Mouse (Mus musculus): ENCODE measurements around the gene Gatd1. TPM values are rescaled to one million over a fixed set of nuclear protein-coding genes. Genes with fewer than 3 reads are reported as not detected.

Gatd1 gene
- polyA plus RNA-seq, 1 experiment from 2014 or later: 41.7 TPM

DNA sequence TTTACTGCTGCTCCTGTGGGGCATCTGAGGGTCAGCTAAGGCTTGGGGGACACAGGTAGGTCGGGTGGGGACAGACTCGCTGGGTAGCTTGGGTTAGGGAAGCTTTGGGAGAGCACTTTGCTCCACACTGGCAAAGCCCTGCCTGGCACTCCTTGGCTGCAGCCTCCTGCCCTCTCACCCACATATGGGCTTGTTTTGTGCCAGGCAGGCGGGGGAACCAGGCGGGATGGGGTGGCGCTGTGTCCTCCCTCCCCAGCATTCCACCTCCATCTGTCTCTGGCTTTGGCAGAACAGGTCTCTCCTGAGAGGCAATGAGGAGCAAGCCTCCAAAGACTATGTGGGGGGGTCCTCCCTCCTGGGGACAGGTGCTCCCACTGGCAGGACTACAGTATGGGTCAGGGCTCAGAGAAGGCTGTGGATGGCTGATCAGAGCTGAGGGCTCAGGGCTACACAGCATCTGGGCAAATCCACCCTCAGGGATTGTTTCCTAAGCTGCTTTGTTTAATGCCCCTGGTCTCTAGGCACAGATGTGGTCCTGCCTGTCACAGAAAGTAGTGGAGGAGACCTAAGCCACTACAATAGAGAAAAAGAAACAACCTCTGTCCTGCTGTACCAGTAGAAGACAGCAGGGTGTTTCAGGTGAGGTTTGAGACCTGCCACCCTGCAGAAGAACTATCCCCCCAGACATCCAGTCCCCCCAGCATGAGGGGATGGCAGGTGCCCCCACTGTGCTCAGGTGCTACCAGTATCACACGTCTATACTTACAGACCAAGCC is 19.0 kb upstream of the Gatd1 start:
- 86% methylated on average over 6 of the region's 6 CpGs for WGBS
- DNase-seq (ENCODE audit: low spot score) (no peak), ATAC-seq (no peak)
- Histone ChIP-seq H3K4me3 (ENCODE audit: low read depth, low read length) (no peak overlapping the region), H3K9me3 (replicated peaks; ENCODE audit: control insufficient read depth, low read length) (no peaks in the 10 kb centered on the region), H3K27me3 (replicated peaks; ENCODE audit: control insufficient read depth, insufficient read depth, low read length) (no peaks in the 10 kb centered on the region), H3K4me1 (ENCODE audit: control insufficient read depth, insufficient read depth, low read length) (peaks cover 24% of the 10 kb centered on the region), H3K36me3 (ENCODE audit: control insufficient read depth, insufficient read depth, low read length) (peaks cover 35% of the 10 kb centered on the region), H3K4me2 (ENCODE audit: low read length) (peak overlapping the region; percentile 96), H3K27ac (ENCODE audit: low read depth, low read length) (0 out of 2 replicates have a peak overlapping the region, but pooled peaks have one; percentile 1), H3K9ac (ENCODE audit: low read length) (0 out of 2 replicates have a peak overlapping the region, but pooled peaks have one; percentile 21)

- Histone ChIP-seq H3K9me3 (replicated peaks; ENCODE audit: control insufficient read depth, low read length) (no peaks in the 10 kb centered on the region), H3K4me2 (ENCODE audit: low read length) (no peak overlapping the region), H3K27ac (ENCODE audit: low read depth, low read length) (no peak overlapping the region), H3K27me3 (replicated peaks; ENCODE audit: control insufficient read depth, insufficient read depth, low read length) (no peaks in the 10 kb centered on the region), H3K4me1 (ENCODE audit: control insufficient read depth, insufficient read depth, low read length) (peaks cover 24% of the 10 kb centered on the region), H3K4me3 (ENCODE audit: low read depth, low read length) (no peak overlapping the region), H3K9ac (ENCODE audit: low read length) (no peak overlapping the region), H3K36me3 (ENCODE audit: control insufficient read depth, insufficient read depth, low read length) (peaks cover 40% of the 10 kb centered on the region)
- ATAC-seq (no peak), DNase-seq (ENCODE audit: low spot score) (no peak)
- 88% methylated on average over 8 of the region's 8 CpGs for WGBS
Observed at GRCm38 (mm10) chr7:141432186-141432611, 18.3 kb upstream of the Gatd1 start.

- peaks cover 24% of the 10 kb centered on the region for H3K4me1 ChIP-seq (ENCODE audit: control insufficient read depth, insufficient read depth, low read length)
- no peaks in the 10 kb centered on the region for H3K27me3 ChIP-seq (replicated peaks; ENCODE audit: control insufficient read depth, insufficient read depth, low read length)
- WGBS: 93% methylated on average over 17 of the region's 19 CpGs
- H3K4me3 ChIP-seq (ENCODE audit: low read depth, low read length): no peak overlapping the region
- no peak overlapping the region for H3K4me2 ChIP-seq (ENCODE audit: low read length)
- no peak for DNase-seq (ENCODE audit: low spot score)
- ATAC-seq: no peak
- H3K9me3 ChIP-seq (replicated peaks; ENCODE audit: control insufficient read depth, low read length): no peaks in the 10 kb centered on the region
- H3K36me3 ChIP-seq (ENCODE audit: control insufficient read depth, insufficient read depth, low read length): peaks cover 45% of the 10 kb centered on the region
- no peak overlapping the region for H3K27ac ChIP-seq (ENCODE audit: low read depth, low read length)
- H3K9ac ChIP-seq (ENCODE audit: low read length): no peak overlapping the region
Observed at GRCm38 (mm10) chr7:141431434-141432185, 17.7 kb upstream of the Gatd1 start.

- H3K36me3 ChIP-seq (ENCODE audit: control insufficient read depth, insufficient read depth, low read length): peaks cover 48% of the 10 kb centered on the region
- no peaks in the 10 kb centered on the region for H3K9me3 ChIP-seq (replicated peaks; ENCODE audit: control insufficient read depth, low read length)
- no peak overlapping the region for H3K4me2 ChIP-seq (ENCODE audit: low read length)
- 95% methylated on average over 9 of the region's 9 CpGs for WGBS
- no peaks in the 10 kb centered on the region for H3K27me3 ChIP-seq (replicated peaks; ENCODE audit: control insufficient read depth, insufficient read depth, low read length)
- H3K4me1 ChIP-seq (ENCODE audit: control insufficient read depth, insufficient read depth, low read length): peaks cover 17% of the 10 kb centered on the region
- no peak overlapping the region for H3K4me3 ChIP-seq (ENCODE audit: low read depth, low read length)
- no peak overlapping the region for H3K9ac ChIP-seq (ENCODE audit: low read length)
- no peak overlapping the region for H3K27ac ChIP-seq (ENCODE audit: low read depth, low read length)
- DNase-seq (ENCODE audit: low spot score): no peak
- ATAC-seq: no peak
Observed at GRCm38 (mm10) chr7:141430585-141431240, 16.8 kb upstream of the Gatd1 start.

- ATAC-seq (no peak), DNase-seq (ENCODE audit: low spot score) (no peak)
- Histone ChIP-seq H3K4me3 (ENCODE audit: low read depth, low read length) (peak overlapping the region; percentile 48; the same call in 1 of the 2 replicates), H3K4me2 (ENCODE audit: low read length) (peak overlapping the region; percentile 85), H3K27ac (ENCODE audit: low read depth, low read length) (no peak overlapping the region), H3K27me3 (replicated peaks; ENCODE audit: control insufficient read depth, insufficient read depth, low read length) (no peaks in the 10 kb centered on the region), H3K36me3 (ENCODE audit: control insufficient read depth, insufficient read depth, low read length) (peaks cover 48% of the 10 kb centered on the region), H3K9ac (ENCODE audit: low read length) (no peak overlapping the region), H3K4me1 (ENCODE audit: control insufficient read depth, insufficient read depth, low read length) (peaks cover 13% of the 10 kb centered on the region), H3K9me3 (replicated peaks; ENCODE audit: control insufficient read depth, low read length) (no peaks in the 10 kb centered on the region)
- WGBS: 63% methylated on average over 9 of the region's 9 CpGs
Observed at GRCm38 (mm10) chr7:141429840-141430584, 16.1 kb upstream of the Gatd1 start.

GRCm38 (mm10) chr7:141429310-141429709 is 15.4 kb upstream of the Gatd1 start, which contains the start of gene Cend1:
Gene Cend1 (minus strand): TSS chr7:141429491.
- peaks cover 48% of the 10 kb centered on the region for H3K36me3 ChIP-seq (ENCODE audit: control insufficient read depth, insufficient read depth, low read length)
- H3K4me2 ChIP-seq (ENCODE audit: low read length): peak within 1 kb of the TSS; percentile 85
- H3K27ac ChIP-seq (ENCODE audit: low read depth, low read length): peak within 1 kb of the TSS; percentile 55; the same call in 1 of the 2 replicates
- ATAC-seq: peak; percentile 87
- H3K9me3 ChIP-seq (replicated peaks; ENCODE audit: control insufficient read depth, low read length): no peaks in the 10 kb centered on the region
- peaks cover 13% of the 10 kb centered on the region for H3K4me1 ChIP-seq (ENCODE audit: control insufficient read depth, insufficient read depth, low read length)
- DNase-seq (ENCODE audit: low spot score): peak; percentile 91
- peak within 1 kb of the TSS; percentile 79 for H3K9ac ChIP-seq (ENCODE audit: low read length)
- 1% methylated on average over 19 of the region's 19 CpGs for WGBS
- H3K4me3 ChIP-seq (ENCODE audit: low read depth, low read length): peak within 1 kb of the TSS; percentile 48
- no peaks in the 10 kb centered on the region for H3K27me3 ChIP-seq (replicated peaks; ENCODE audit: control insufficient read depth, insufficient read depth, low read length)

DNA sequence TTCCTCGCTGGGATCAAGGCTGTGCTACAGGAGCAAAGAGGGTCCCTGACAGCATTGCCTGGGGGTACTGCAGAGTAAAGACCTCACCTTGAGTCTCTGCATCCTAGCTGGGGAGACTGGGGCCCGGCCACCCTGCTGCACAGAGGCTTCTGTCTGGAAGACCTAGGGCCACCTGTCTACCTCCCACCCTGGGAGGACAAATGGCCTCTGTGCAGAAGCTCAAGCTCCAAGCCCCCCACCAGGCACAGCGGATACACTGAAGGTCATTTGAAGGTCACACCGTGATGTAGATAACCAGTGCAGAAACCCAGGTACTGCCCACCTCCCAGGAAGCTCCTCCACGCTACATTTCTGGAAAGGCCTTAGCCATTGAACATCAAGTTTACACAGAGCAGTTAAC is 14.8 kb upstream of the Gatd1 start:
- H3K4me3 ChIP-seq (ENCODE audit: low read depth, low read length): peak overlapping the region; percentile 48
- DNase-seq (ENCODE audit: low spot score) (no peak), ATAC-seq (no peak)
- H3K9me3 ChIP-seq (replicated peaks; ENCODE audit: control insufficient read depth, low read length): no peaks in the 10 kb centered on the region
- WGBS: 61% methylated on average over 5 of the region's 5 CpGs
- peak overlapping the region; percentile 55; the same call in 1 of the 2 replicates for H3K27ac ChIP-seq (ENCODE audit: low read depth, low read length)
- peaks cover 8% of the 10 kb centered on the region for H3K4me1 ChIP-seq (ENCODE audit: control insufficient read depth, insufficient read depth, low read length)
- peaks cover 48% of the 10 kb centered on the region for H3K36me3 ChIP-seq (ENCODE audit: control insufficient read depth, insufficient read depth, low read length)
- H3K27me3 ChIP-seq (replicated peaks; ENCODE audit: control insufficient read depth, insufficient read depth, low read length): no peaks in the 10 kb centered on the region
- H3K9ac ChIP-seq (ENCODE audit: low read length): peak overlapping the region; percentile 79
- peak overlapping the region; percentile 85 for H3K4me2 ChIP-seq (ENCODE audit: low read length)

All from forebrain, embryonic 14.5 days (tissue).